Mouse (Mus musculus) myocyte (in vitro differentiated cells): ENCODE measurements around the gene Lrriq4. TPM values are rescaled to one million over a fixed set of nuclear protein-coding genes. Genes with fewer than 3 reads are reported as not detected.

Experiments used
- H3K27me3 ChIP-seq: one replicate; pipeline ENCODE4 v1.6.1; 2011; ENCODE audit not compliant: control insufficient read depth, insufficient read depth, insufficient read length
- H3K36me3 ChIP-seq: one replicate; pipeline ENCODE4 v1.6.1; 2011; ENCODE audit not compliant: control insufficient read depth, insufficient read depth
- H3K4me2 ChIP-seq: one replicate; pipeline ENCODE4 v1.6.1; 2011; ENCODE audit warnings: low read depth, control low read depth
- H3K4me3 ChIP-seq: one replicate; pipeline ENCODE4 v1.5.1; 2011; ENCODE audit warnings: mild to moderate bottlenecking, control low read depth, moderate library complexity
- H3K79me2 ChIP-seq: one replicate; pipeline ENCODE4 v1.6.1; 2011; ENCODE audit not compliant: control insufficient read depth, insufficient read depth
- H3ac ChIP-seq: one replicate; pipeline ENCODE4 v1.6.1; 2011; ENCODE audit not compliant: control insufficient read depth, insufficient read length
- CEBPB ChIP-seq: IDR thresholded peaks from 2 replicates; pipeline ENCODE4 v1.6.1; 2011; ENCODE audit warnings: mild to moderate bottlenecking, moderate library complexity; ENCODE audit not compliant: poor library complexity, insufficient read depth, severe bottlenecking
- E2F4 ChIP-seq: IDR thresholded peaks from one replicate; pipeline ENCODE4 v1.6.1; 2011; ENCODE audit warnings: mild to moderate bottlenecking, control low read depth, moderate library complexity; ENCODE audit not compliant: insufficient read depth
- MAX ChIP-seq: IDR thresholded peaks from one replicate; pipeline ENCODE4 v1.6.1; 2011; ENCODE audit warnings: low read depth, mild to moderate bottlenecking, control low read depth
- MYOD1 ChIP-seq, 3 experiments: IDR thresholded peaks; one replicate each; pipeline ENCODE4 v1.6.1; 2011; ENCODE audit warnings: control low read depth in 2 of 3, low read depth in 2 of 3, mild to moderate bottlenecking in 2 of 3, moderate library complexity in 1 of 3; ENCODE audit not compliant: insufficient read length in 2 of 3, control insufficient read depth in 1 of 3
- MYOG ChIP-seq, 3 experiments: IDR thresholded peaks; one replicate each; pipeline ENCODE4 v1.6.1; 2011; ENCODE audit warnings: control low read depth in 2 of 3, low read depth in 2 of 3, mild to moderate bottlenecking in 2 of 3; ENCODE audit not compliant: insufficient read length in 2 of 3, control insufficient read depth in 1 of 3, insufficient read depth in 1 of 3
- POLR2A ChIP-seq: IDR thresholded peaks from one replicate; pipeline ENCODE4 v1.6.1; 2011; ENCODE audit warnings: low read depth, mild to moderate bottlenecking, control low read depth, moderate library complexity; ENCODE audit not compliant: insufficient read length
- POLR2AphosphoS2 ChIP-seq: IDR thresholded peaks from one replicate; pipeline ENCODE4 v1.6.1; 2011; ENCODE audit warnings: low read depth, control low read depth; ENCODE audit not compliant: insufficient read length
- REST ChIP-seq: IDR thresholded peaks from one replicate; pipeline ENCODE4 v1.6.1; 2011; ENCODE audit warnings: mild to moderate bottlenecking, control low read depth, moderate library complexity; ENCODE audit not compliant: insufficient read depth, insufficient read length
- SRF ChIP-seq: IDR thresholded peaks from one replicate; pipeline ENCODE4 v1.6.1; 2011; ENCODE audit warnings: low read depth; ENCODE audit not compliant: control insufficient read depth, insufficient read length
- TCF12 ChIP-seq: IDR thresholded peaks from one replicate; pipeline ENCODE4 v1.6.1; 2011; ENCODE audit warnings: mild to moderate bottlenecking, control low read depth; ENCODE audit not compliant: poor library complexity, insufficient read depth, severe bottlenecking
- TCF3 ChIP-seq: IDR thresholded peaks from one replicate; pipeline ENCODE4 v1.6.1; 2011; ENCODE audit warnings: low read depth, control low read depth; ENCODE audit not compliant: insufficient read length
- USF1 ChIP-seq: IDR thresholded peaks from one replicate; pipeline ENCODE4 v1.6.1; 2011; ENCODE audit warnings: low read depth, mild to moderate bottlenecking, control low read depth, moderate library complexity
- polyA plus RNA-seq: library from polyadenylated mRNA; unstranded; fragments of >200 nt; fragmentation: generic; extraction: Trizol; gene quantifications from one replicate; pipeline ENCODE4 v1.2.1, GENCODE M21; 2012; ENCODE audit warnings: missing spikeins

Lrriq4 gene
- polyA plus RNA-seq, 1 experiment, result not detected

GRCm38 (mm10) chr3:30601610-30602064, 42.7 kb upstream of the Lrriq4 start:
- Histone ChIP-seq H3K79me2 (peaks cover 11% of the 10 kb centered on the region), H3ac (peak overlapping the region; percentile 42)
- no peak for TF ChIP-seq POLR2AphosphoS2
- TF ChIP-seq TCF12, result no peak
- TF ChIP-seq MYOG (IDR thresholded peaks at IDR 0.05; ENCODE audit: control insufficient read depth in 1 of 3, insufficient read depth in 1 of 3, insufficient read length in 2 of 3, low read depth in 2 of 3), result no peak
- TF ChIP-seq MAX, result no peak
- no peak for TF ChIP-seq E2F4
- no peak for TF ChIP-seq MYOD1 (IDR thresholded peaks at IDR 0.05; ENCODE audit: control insufficient read depth in 1 of 3, insufficient read length in 2 of 3, low read depth in 2 of 3)
- TF ChIP-seq CEBPB, result no peak
- TF ChIP-seq TCF3, result no peak
- no peak for TF ChIP-seq REST
- no peak for TF ChIP-seq USF1
- TF ChIP-seq POLR2A, result no peak
- no peak for TF ChIP-seq SRF

GRCm38 (mm10) chr3:30602065-30602739, 42.1 kb upstream of the Lrriq4 start, which contains the start of gene Mynn:
TSS of gene Mynn (plus strand) at chr3:30602065.
- Histone ChIP-seq H3K79me2 (peaks cover 14% of the 10 kb centered on the region), H3ac (peak within 1 kb of the TSS; percentile 42), H3K36me3 (peaks cover 20% of the 10 kb centered on the region), H3K4me3 (peak within 1 kb of the TSS; percentile 71), H3K4me2 (peak within 1 kb of the TSS; percentile 86), H3K27me3 (no peaks in the 10 kb centered on the region)
- peak; percentile 83 for TF ChIP-seq POLR2AphosphoS2
- no peak for TF ChIP-seq REST
- no peak for TF ChIP-seq TCF3
- TF ChIP-seq CEBPB, result no peak
- TF ChIP-seq POLR2A, result peak; percentile 76
- TF ChIP-seq MYOG (IDR thresholded peaks at IDR 0.05; ENCODE audit: control insufficient read depth in 1 of 3, insufficient read depth in 1 of 3, insufficient read length in 2 of 3, low read depth in 2 of 3), result no peak
- TF ChIP-seq MYOD1 (IDR thresholded peaks at IDR 0.05; ENCODE audit: control insufficient read depth in 1 of 3, insufficient read length in 2 of 3, low read depth in 2 of 3), result no peak
- TF ChIP-seq E2F4, result no peak
- TF ChIP-seq SRF, result no peak
- no peak for TF ChIP-seq MAX
- no peak for TF ChIP-seq TCF12

More at GRCm38 (mm10) chr3:30601610-30602064, 42.7 kb upstream of the Lrriq4 start:
- H3K36me3 ChIP-seq, result peaks cover 14% of the 10 kb centered on the region
- peak overlapping the region; percentile 79 for H3K4me2 ChIP-seq
- peak overlapping the region; percentile 71 for H3K4me3 ChIP-seq
- no peaks in the 10 kb centered on the region for H3K27me3 ChIP-seq

GRCm38 (mm10) chr3:30602740-30603098, 41.6 kb upstream of the Lrriq4 start:
- no peaks in the 10 kb centered on the region for H3K27me3 ChIP-seq

GRCm38 (mm10) chr3:30603256-30603655, 41.1 kb upstream of the Lrriq4 start:
- Histone ChIP-seq H3K4me2 (peak overlapping the region; percentile 86), H3K4me3 (peak overlapping the region; percentile 71), H3K36me3 (peaks cover 30% of the 10 kb centered on the region), H3K79me2 (peaks cover 19% of the 10 kb centered on the region), H3ac (peak overlapping the region; percentile 42), H3K27me3 (no peaks in the 10 kb centered on the region)
- TF ChIP-seq USF1 (no peak), MYOG (IDR thresholded peaks at IDR 0.05; ENCODE audit: control insufficient read depth in 1 of 3, insufficient read depth in 1 of 3, insufficient read length in 2 of 3, low read depth in 2 of 3) (no peak), POLR2A (no peak), TCF12 (no peak), CEBPB (no peak), MYOD1 (IDR thresholded peaks at IDR 0.05; ENCODE audit: control insufficient read depth in 1 of 3, insufficient read length in 2 of 3, low read depth in 2 of 3) (no peak), MAX (no peak), TCF3 (no peak), REST (no peak), SRF (no peak), POLR2AphosphoS2 (no peak), E2F4 (no peak)

More at GRCm38 (mm10) chr3:30602740-30603098, 41.6 kb upstream of the Lrriq4 start:
- H3ac ChIP-seq, result peak overlapping the region; percentile 42
- TF ChIP-seq SRF (no peak), POLR2AphosphoS2 (no peak), MYOG (IDR thresholded peaks at IDR 0.05; ENCODE audit: control insufficient read depth in 1 of 3, insufficient read depth in 1 of 3, insufficient read length in 2 of 3, low read depth in 2 of 3) (peak in 1 of 3 experiments; percentile 4), POLR2A (peak; percentile 8)
- H3K36me3 ChIP-seq, result peaks cover 25% of the 10 kb centered on the region
- H3K79me2 ChIP-seq, result peaks cover 19% of the 10 kb centered on the region
- peak overlapping the region; percentile 86 for H3K4me2 ChIP-seq
- peak overlapping the region; percentile 71 for H3K4me3 ChIP-seq
